Mouse (Mus musculus) stomach, embryonic 15.5 days (tissue): ENCODE data around the gene Coasy. TPM values are rescaled to one million over a fixed set of nuclear protein-coding genes. Genes with fewer than 3 reads are reported as not detected.
A peak's percentile ranks its signal among the peaks of the same experiment; 100 is the strongest.

Experiments used
- ATAC-seq: fragments of 200-750 bp; cut with Nextera tagmentation; 2 replicates; pipeline ENCODE4 v1.8.0; 2017; ENCODE audit warnings: low read depth, moderate number of reproducible peaks, moderate TSS enrichment; ENCODE audit not compliant: insufficient read depth, low FRiP score
- H3K27ac ChIP-seq: fragments of 300-500 bp; sonication (generic); 2 replicates; pipeline ENCODE4 v1.5.1; 2015; ENCODE audit warnings: mild to moderate bottlenecking, inconsistent platforms
- H3K27me3 ChIP-seq: fragments of 300-500 bp; sonication (generic); replicated peaks from 2 replicates; pipeline ENCODE4 v1.6.1; 2015; ENCODE audit warnings: inconsistent platforms
- H3K36me3 ChIP-seq: fragments of 300-500 bp; sonication (generic); 2 replicates; pipeline ENCODE4 v1.6.1; 2015; ENCODE audit warnings: inconsistent platforms
- H3K4me1 ChIP-seq: fragments of 300-500 bp; sonication (generic); 2 replicates; pipeline ENCODE4 v1.6.1; 2015; ENCODE audit warnings: inconsistent platforms
- H3K4me2 ChIP-seq: fragments of 300-500 bp; sonication (generic); 2 replicates; pipeline ENCODE4 v1.6.1; 2015; ENCODE audit warnings: mild to moderate bottlenecking, inconsistent platforms
- H3K4me3 ChIP-seq: fragments of 300-500 bp; sonication (generic); replicated peaks from 2 replicates; pipeline ENCODE4 v1.5.1; 2015; ENCODE audit warnings: inconsistent platforms
- H3K9ac ChIP-seq: fragments of 300-500 bp; sonication (generic); 2 replicates; pipeline ENCODE4 v1.6.1; 2015; ENCODE audit warnings: inconsistent platforms
- H3K9me3 ChIP-seq: fragments of 300-500 bp; sonication (generic); 2 replicates; pipeline ENCODE4 v1.6.1; 2016; ENCODE audit warnings: inconsistent platforms
- WGBS: fragments of 180-500 bp; shearing (Covaris S2); methylation state at CpG from one replicate; pipeline ENCODE4 v1.1.7; 2015; 5-methylcytosine and 5-hydroxymethylcytosine counted together
- polyA plus RNA-seq: library from polyadenylated mRNA; unstranded; fragments of >200 nt; fragmentation: Nextera tagmentation; extraction: Ambion mirVana; gene quantifications from 2 replicates; pipeline ENCODE4 v1.2.1, GENCODE M21; 2015

Gene Coasy
- polyA plus RNA-seq, result 38.5 and 41.5 TPM in 2 replicates

GRCm38 (mm10) chr11:101082208-101083082 is at the start of gene Coasy:
TSS of gene Coasy (plus strand) at chr11:101082565.
- peaks cover 36% of the 10 kb centered on the region for H3K27me3 ChIP-seq
- H3K4me2 ChIP-seq, result peak within 1 kb of the TSS; percentile 84
- H3K4me3 ChIP-seq, result peak within 1 kb of the TSS; percentile 88
- H3K9ac ChIP-seq, result peak within 1 kb of the TSS; percentile 89
- no peaks in the 10 kb centered on the region for H3K9me3 ChIP-seq
- H3K27ac ChIP-seq, result peak within 1 kb of the TSS; percentile 92
- ATAC-seq, result peak; percentile 84
- WGBS, result 0% methylated on average over 51 of the region's 51 CpGs
- no peaks in the 10 kb centered on the region for H3K36me3 ChIP-seq
- H3K4me1 ChIP-seq, result peaks cover 39% of the 10 kb centered on the region

DNA sequence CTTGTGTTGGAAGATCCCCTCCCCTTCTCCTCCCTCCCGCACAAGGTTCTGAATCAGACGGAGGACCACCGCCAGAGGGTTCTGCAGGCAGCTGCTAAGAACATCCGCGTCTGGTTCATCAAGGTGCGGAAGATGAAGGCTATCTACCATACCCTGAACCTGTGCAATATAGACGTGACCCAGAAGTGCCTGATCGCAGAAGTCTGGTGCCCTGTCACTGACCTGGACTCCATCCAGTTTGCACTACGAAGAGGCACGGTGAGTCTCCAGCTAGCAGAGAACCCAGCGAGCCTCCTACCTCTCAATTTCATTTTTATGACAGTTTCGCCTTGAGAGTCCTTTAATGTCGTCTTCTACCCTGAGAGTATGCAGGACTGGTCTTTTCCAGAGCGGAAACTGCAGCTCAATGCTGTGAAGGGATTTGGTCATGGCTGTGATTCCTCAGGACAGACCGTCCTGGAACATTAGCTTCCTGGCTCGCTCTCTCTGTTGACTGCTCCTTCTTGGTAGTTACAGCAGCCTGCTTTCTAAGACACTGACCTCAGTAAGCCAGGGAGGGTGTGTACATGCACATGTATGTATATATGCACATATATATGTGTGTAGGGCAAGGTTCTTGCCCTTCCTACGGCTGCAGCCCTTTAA is 48.4 kb upstream of the Coasy start:
- Histone ChIP-seq H3K4me3 (no peak overlapping the region), H3K27ac (no peak overlapping the region), H3K36me3 (peaks cover 21% of the 10 kb centered on the region; the same call in 1 of the 2 replicates), H3K9ac (no peak overlapping the region), H3K4me2 (no peak overlapping the region), H3K9me3 (no peaks in the 10 kb centered on the region), H3K27me3 (no peaks in the 10 kb centered on the region), H3K4me1 (no peaks in the 10 kb centered on the region)
- 93% methylated on average over 17 of the region's 17 CpGs for WGBS
- ATAC-seq, result no peak

DNA sequence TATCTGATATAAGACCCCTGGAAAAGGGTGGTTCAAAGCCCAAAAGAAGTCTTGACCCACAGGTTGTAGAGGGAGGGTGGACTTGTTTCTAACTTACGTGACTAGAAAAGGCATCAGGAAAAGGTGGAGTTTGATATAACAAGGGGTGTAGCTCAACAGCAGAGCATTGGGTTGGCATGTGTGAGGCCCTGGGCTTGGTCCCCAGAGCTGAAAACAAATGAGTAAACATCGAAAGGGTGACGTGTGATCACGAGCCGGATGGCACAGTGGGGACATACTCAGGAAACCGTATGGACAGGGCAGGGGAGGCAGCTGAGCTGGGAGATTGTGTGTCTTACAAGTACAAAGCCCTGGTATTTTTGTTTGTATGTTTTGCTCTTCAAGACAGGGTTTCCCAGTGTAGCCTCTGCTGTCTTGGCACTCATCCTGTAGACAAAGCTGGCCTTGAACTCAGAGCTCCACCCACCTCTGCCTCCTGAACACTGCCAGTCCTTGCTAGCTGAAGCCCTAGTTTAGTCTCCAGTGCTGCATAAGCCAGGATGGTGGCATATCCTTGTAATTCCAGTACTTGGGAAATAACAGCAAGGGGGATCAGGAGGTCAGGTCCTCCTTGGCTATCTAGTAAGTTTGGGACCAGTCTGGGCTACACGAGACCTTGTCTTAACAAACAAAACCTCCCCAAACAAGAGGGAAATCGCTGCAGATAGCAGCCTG is 47.6 kb upstream of the Coasy start:
- Histone ChIP-seq H3K27ac (no peak overlapping the region), H3K36me3 (peaks cover 17% of the 10 kb centered on the region; the same call in 1 of the 2 replicates), H3K9me3 (no peaks in the 10 kb centered on the region), H3K4me1 (no peaks in the 10 kb centered on the region), H3K4me3 (no peak overlapping the region), H3K27me3 (no peaks in the 10 kb centered on the region), H3K9ac (no peak overlapping the region), H3K4me2 (no peak overlapping the region)
- ATAC-seq, result no peak
- 90% methylated on average over 8 of the region's 8 CpGs for WGBS

- Histone ChIP-seq H3K27me3 (no peaks in the 10 kb centered on the region), H3K4me2 (no peak overlapping the region), H3K36me3 (peaks cover 15% of the 10 kb centered on the region; the same call in 1 of the 2 replicates), H3K4me3 (no peak overlapping the region), H3K9me3 (no peaks in the 10 kb centered on the region), H3K27ac (no peak overlapping the region), H3K9ac (no peak overlapping the region), H3K4me1 (no peaks in the 10 kb centered on the region)
- ATAC-seq, result no peak
- WGBS, result 86% methylated on average over 4 of the region's 4 CpGs
These were observed 47.1 kb upstream of the Coasy start for GRCm38 (mm10) chr11:101035328-101035695.

DNA sequence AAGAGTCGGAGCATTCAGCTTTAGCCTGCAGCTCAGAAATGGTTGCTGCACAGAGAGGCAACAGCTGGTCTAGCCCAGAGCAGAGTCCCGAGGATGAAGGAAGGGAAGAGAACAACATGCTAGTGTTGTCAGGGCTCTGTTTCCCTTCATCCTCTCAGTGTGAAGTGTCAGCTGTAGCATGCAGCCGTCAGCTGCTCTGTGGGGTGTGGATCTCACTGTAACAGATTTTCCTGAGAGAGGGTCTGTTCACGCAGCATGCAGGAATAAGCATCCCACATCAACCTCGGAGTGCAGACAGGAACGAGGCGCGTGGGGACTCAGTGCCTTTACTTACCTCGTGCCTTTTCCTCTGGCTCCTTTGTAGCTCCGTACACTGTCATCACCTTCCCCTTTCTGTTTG is 44.6 kb upstream of the Coasy start:
- no peak for ATAC-seq
- no peaks in the 10 kb centered on the region for H3K4me1 ChIP-seq
- H3K4me2 ChIP-seq, result no peak overlapping the region
- H3K4me3 ChIP-seq, result no peak overlapping the region
- H3K27me3 ChIP-seq, result no peaks in the 10 kb centered on the region
- 80% methylated on average over 10 of the region's 10 CpGs for WGBS
- no peak overlapping the region for H3K27ac ChIP-seq
- no peak overlapping the region for H3K9ac ChIP-seq
- no peaks in the 10 kb centered on the region for H3K9me3 ChIP-seq
- peaks cover 14% of the 10 kb centered on the region; the same call in 1 of the 2 replicates for H3K36me3 ChIP-seq

DNA sequence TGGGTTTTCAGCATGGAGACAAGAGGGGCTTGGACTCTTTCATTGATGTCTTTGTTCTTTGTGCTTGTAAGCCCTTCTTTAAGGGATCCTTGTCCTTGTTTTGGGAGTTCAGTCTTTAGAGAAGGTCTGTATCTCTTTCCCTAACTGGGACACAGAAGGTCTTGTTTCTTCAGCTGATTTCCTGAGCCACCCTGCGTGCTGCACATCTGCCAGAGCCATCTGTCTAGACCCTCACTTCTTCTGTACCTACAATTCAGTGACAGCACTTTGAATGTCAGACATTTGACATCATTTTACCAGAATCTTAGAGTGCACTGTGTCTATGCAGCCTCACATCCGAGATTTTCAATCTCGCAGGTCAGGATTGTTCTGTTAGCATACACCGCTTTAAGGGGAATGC is 36.5 kb upstream of the Coasy start:
- Histone ChIP-seq H3K9ac (no peak overlapping the region), H3K27ac (no peak overlapping the region), H3K4me2 (no peak overlapping the region), H3K27me3 (no peaks in the 10 kb centered on the region), H3K9me3 (no peaks in the 10 kb centered on the region), H3K4me3 (no peak overlapping the region), H3K36me3 (peaks cover 35% of the 10 kb centered on the region), H3K4me1 (no peaks in the 10 kb centered on the region)
- ATAC-seq, result no peak
- 93% methylated on average over 4 of the region's 4 CpGs for WGBS

GRCm38 (mm10) chr11:101046440-101046839 is 35.9 kb upstream of the Coasy start:
- Histone ChIP-seq H3K27me3 (no peaks in the 10 kb centered on the region), H3K9ac (no peak overlapping the region), H3K4me3 (no peak overlapping the region), H3K4me2 (no peak overlapping the region), H3K27ac (no peak overlapping the region; the same call in 1 of the 2 replicates), H3K36me3 (peaks cover 35% of the 10 kb centered on the region), H3K4me1 (no peaks in the 10 kb centered on the region), H3K9me3 (no peaks in the 10 kb centered on the region)
- ATAC-seq, result no peak
- 68% methylated on average over 9 of the region's 9 CpGs for WGBS

- H3K4me2 ChIP-seq, result no peak overlapping the region
- ATAC-seq, result no peak
- WGBS, result 78% methylated on average over 3 of the region's 3 CpGs
- H3K4me1 ChIP-seq, result no peaks in the 10 kb centered on the region; the same call in 1 of the 2 replicates
- H3K27me3 ChIP-seq, result no peaks in the 10 kb centered on the region
- H3K27ac ChIP-seq, result no peak overlapping the region
- no peaks in the 10 kb centered on the region for H3K9me3 ChIP-seq
- no peak overlapping the region for H3K4me3 ChIP-seq
- H3K9ac ChIP-seq, result no peak overlapping the region
- H3K36me3 ChIP-seq, result peaks cover 30% of the 10 kb centered on the region
These were observed 34.9 kb upstream of the Coasy start for GRCm38 (mm10) chr11:101047502-101047901.

GRCm38 (mm10) chr11:101050359-101050758 is 32.0 kb upstream of the Coasy start:
- Histone ChIP-seq H3K4me3 (no peak overlapping the region), H3K36me3 (peaks cover 11% of the 10 kb centered on the region), H3K27ac (no peak overlapping the region), H3K27me3 (no peaks in the 10 kb centered on the region), H3K9ac (no peak overlapping the region), H3K9me3 (no peaks in the 10 kb centered on the region), H3K4me2 (no peak overlapping the region), H3K4me1 (no peaks in the 10 kb centered on the region; the same call in 1 of the 2 replicates)
- WGBS, result 92% methylated on average over 9 of the region's 9 CpGs
- ATAC-seq, result no peak

DNA sequence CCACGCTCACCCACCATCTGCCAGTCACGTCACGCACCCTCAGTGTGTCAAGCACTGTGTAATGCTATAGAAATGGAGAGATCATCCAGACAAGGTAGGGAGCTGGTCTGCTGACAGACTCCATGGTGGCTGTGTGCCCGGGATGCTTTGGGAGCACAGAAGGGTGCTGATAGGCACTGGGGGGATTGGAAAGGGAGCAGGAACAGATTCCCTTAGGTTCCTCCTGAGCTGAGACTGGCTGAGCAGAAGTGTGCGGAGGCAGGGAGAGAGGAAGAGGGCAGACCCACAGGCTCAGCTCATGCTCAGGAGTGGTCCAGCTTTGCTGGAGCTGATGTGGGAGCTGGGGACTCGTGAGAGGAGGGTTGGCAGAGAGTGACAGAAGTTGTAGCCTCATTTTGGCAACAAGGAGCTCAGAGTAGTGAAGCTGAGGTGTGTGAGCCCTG is 31.3 kb upstream of the Coasy start:
- H3K9ac ChIP-seq, result no peak overlapping the region
- H3K9me3 ChIP-seq, result no peaks in the 10 kb centered on the region
- H3K27ac ChIP-seq, result no peak overlapping the region
- H3K4me1 ChIP-seq, result no peaks in the 10 kb centered on the region; the same call in 1 of the 2 replicates
- no peak overlapping the region for H3K4me2 ChIP-seq
- 91% methylated on average over 6 of the region's 6 CpGs for WGBS
- no peak overlapping the region for H3K4me3 ChIP-seq
- no peak for ATAC-seq
- peaks cover 7% of the 10 kb centered on the region for H3K36me3 ChIP-seq
- H3K27me3 ChIP-seq, result no peaks in the 10 kb centered on the region

DNA sequence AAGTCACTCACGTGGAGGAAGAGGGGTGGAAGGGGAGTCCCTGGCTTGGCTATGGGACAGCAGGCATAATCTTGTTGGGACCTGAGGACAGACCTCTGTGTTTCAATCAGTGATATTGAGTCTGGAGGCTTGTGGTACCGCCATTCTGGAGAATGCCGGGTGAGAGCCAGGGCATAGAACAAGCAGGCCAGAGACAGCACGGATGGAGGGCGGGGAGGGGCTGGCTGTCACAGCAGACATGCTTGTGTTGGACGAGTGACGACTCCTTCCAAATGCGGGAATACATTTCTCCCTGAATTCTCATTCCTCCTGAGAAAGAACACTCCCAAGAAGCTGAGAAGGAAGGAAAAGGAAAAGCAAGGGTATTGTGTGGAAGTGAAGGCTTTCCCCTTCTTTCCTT is 30.7 kb upstream of the Coasy start:
- WGBS, result 81% methylated on average over 8 of the region's 8 CpGs
- H3K4me1 ChIP-seq, result peaks cover 1% of the 10 kb centered on the region
- H3K9ac ChIP-seq, result no peak overlapping the region
- ATAC-seq, result no peak
- H3K36me3 ChIP-seq, result peaks cover 7% of the 10 kb centered on the region
- H3K27me3 ChIP-seq, result no peaks in the 10 kb centered on the region
- no peak overlapping the region for H3K27ac ChIP-seq
- no peak overlapping the region for H3K4me2 ChIP-seq
- no peak overlapping the region for H3K4me3 ChIP-seq
- H3K9me3 ChIP-seq, result no peaks in the 10 kb centered on the region
